Mouse (Mus musculus) CD8-positive naive resting alpha-beta T cell, adult 2 months (primary cell): ENCODE data around the gene Gle1.
"Not testable (repeated sequence)": the region's sequence is repeated elsewhere in the genome, so short reads cannot be mapped to it uniquely, and the experiment has no call there.

Experiments
- DNase-seq, 2 experiments: peaks; one replicate each; pipeline ENCODE4 v3.0.0; 2022; ENCODE audit warnings: low read depth in 2 of 2, low spot score in 2 of 2

Gle1 gene

DNA sequence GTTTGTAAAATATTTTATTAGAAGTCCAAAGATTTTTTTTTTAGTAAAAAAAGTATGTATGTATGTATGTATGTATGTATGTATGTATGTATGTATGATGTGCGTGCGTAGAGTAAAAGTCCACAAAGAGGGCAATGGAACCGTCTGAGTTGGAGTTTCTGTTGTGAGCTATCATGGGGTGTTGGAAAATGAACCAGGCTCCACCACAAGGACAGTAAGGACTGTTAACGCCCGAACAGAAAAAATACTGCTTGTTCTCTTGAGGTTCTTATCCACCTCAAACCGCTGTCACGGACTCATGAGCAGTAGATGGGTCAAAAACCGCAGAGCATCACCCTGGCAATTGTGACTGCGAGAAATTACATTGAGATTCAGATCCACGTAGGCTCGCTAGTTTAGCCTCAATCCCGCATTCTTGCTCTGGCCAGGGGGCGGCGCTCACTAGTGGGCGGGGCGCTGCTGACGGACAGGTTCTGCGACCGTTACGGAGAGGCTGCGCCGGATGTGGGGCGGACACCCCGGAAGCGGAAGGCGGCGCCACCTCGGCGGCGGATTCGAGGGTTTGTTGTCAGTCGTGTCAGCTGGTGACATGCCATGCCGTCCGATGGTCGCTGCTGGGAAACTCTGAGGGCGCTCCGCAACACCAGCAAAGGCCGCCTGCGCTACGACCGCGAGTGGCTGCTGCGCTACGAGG is at the start of gene Gle1:
Gle1 (plus strand) TSS at position 521 of the 694 bp plus-strand sequence.
- DNase-seq = peak; percentile 95 to 97

DNA sequence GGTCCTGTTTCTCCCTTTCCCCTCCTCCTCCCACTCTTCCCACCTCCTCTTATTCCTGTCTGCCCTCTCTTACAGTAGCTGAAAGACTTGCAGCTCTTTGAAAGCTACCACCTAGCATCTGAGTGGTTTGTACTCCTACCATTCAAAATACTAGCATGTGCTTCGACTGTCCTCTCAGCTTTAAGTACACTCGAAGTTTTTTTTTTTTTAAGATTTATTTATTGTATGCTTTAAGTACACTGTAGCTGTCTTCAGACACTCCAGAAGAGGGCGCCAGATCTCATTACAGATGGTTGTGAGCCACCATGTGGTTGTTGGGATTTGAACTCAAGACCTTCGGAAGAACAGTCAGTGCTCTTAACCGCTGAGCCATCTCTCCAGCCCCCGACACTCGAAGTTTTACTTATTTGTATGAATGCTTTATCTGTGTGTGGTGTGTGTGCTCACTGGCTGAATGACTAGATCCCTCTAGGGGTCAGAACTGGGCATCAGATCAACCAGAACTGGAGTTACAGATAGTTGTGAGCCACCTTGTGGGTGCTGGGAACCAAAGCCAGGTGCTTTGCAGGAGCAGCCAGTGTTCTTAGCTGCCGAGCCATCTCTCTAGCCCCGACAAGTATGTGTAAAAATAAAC is 48.5 kb upstream of the Gle1 start:
- DNase-seq = not testable (repeated sequence)

DNA sequence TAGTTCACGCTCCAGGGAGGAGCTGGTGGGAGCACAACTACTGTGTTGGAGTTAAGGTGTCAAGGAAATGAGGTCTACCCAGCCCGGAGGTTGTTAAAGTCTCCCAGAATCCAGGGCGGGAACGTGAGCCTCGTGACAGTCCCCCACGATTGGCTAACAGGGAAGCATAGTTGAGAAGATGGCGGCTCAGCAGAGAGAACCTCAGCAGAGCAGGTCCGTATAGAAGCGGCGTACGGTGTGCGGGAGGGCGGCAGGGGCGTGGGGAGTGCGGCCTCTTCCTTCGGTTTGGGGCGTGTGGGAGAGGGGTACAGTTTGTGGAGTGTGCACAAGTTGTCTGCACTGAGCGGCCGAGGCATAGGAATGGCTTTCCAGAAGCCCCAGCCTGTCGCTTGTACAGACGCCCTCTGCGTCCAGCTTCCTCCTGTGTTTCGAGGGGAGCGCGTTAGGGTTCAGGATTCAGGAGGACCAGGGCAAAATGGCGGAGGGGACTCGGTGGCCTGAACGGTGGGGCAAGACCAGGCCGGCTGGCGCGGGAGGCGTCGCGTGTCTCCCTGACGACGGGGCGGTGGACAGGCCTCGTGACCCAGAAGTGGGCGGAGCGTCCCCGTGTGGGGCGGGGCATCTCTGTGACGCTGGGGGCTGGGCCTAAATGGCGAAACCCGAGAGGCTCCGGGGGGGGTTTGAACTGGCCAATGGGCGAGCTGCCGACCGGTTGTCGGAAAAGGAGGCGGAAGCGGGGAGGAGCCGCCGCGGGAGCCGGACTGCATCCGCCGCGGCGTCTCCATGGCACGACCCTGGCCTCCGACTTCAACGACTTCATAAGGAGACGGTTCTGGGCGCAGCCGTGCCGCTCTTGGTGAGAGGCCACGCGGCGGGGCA is 45.9 kb upstream of the Gle1 start, which contains the start of gene Odf2:
Odf2 (plus strand) TSS at position 156 of the 879 bp plus-strand sequence.
- peak; percentile 100 for DNase-seq

DNA sequence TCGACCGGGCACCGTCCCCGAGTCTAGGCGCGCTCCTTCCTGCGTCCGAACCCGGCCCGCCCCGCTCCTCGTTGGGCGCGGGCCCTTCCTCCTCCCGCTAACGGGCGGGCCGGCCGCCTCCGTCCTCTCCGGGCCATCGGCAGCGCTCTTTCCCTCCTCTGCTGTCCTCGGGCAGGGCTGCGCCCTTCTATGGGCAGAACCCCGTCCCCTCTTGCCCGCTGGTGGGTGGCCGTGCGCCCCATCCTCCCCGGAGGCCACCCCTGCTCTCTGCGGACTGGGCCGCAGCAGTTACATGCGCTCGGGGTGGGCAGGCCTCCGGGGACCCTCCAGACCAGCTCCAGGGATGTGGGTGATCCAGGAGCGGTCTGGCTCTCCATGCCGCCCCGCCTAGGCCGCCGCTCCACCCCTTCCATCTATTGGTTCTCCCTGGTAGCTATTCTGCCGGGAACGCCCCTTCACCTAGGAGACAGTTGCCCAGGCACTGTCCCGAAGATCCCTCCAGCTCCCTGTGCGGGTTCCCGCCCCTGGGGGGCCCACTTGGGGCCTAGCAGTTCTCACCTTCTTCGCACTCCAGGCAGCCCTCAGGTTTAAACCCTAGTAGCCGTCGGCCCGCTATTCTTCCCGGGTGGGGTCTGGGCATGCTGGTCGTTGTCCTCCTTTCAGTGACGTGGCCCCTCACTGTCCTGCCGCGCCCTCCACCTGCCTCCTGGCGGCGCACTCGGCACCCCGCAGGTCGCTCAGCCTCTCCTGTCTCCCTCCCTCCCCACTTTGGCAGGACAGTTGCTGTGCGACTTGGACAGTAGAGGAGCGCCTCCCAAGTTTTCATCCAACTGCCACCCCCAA is 45.0 kb upstream of the Gle1 start:
- DNase-seq = peak; percentile 32 to 41

DNA sequence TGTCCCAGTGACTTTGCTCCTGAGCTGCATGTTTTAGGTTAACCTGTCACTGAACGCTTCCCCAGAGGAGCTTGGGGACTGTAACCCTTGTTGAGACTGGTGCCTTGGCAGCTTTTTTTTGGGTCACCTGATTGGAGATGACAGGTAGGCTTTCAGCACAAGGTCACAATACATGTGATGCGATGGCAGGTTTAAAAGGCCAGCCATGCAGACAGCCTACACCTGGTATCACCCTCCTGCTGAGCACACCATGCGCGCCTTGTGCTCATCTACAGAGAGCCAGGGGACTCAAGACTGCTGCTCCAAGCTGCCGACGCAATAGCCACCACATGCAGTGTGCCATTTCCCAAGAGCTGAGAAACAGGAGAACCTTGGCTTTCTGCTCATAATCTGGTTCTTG is 43.5 kb upstream of the Gle1 start:
- DNase-seq = no peak

DNA sequence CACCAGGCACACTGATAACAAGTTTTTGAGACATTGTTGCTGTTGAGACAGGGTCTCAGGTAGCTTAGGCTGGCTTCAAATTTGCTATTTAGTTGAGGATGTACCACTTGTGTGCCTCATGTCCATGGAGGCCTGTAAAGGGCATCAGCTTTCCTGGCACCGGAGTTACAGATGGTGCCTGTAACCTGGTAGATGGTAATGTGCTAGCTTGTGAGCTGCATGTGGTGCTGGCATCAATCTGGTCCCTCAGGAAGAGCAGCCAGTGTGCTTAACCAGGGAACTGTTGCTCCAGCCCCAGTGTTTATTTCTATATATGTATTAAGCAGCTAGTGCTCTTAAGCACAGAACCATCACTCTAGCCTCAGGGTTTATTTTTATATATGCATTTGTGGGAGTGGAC is 39.2 kb upstream of the Gle1 start:
- DNase-seq = no peak

DNA sequence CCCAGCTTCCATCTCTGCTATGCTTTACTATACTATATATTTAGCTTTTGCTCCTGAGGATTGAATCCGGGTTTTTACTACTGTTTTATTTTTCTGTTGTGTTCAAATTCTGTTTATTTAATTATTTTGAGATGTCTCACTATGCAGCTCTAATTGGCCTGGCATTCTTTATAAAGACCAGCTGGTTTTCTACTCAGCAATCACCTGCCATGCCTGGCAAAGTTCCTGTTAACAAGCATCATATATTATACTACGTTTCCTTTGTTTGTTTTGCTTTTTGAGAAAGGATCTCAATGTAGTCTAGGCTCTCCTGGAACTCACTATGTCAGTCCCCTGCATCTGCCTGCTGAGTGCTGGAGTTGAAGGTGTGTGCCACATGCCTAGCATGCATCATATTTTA is 37.9 kb upstream of the Gle1 start:
- no peak for DNase-seq

DNA sequence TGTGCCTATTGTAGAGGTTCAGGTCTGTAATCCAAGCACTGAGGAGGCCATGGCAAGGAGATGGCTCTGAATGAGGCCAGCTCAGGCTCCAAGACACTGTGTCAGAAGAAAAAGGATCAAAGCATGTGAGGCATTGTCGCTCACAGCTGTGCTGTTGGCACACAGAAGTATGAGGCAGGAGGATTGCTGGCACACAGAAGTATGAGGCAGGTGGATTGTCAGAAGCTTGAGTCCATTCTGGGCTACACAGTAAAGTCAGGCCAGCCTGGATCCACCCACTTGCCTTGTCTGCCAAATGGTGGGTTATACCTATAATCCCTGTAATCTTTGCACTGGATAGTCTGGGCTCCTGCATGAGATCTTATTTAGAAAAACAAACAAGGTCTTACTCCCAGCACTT is 37.1 kb upstream of the Gle1 start:
- no peak for DNase-seq

DNA sequence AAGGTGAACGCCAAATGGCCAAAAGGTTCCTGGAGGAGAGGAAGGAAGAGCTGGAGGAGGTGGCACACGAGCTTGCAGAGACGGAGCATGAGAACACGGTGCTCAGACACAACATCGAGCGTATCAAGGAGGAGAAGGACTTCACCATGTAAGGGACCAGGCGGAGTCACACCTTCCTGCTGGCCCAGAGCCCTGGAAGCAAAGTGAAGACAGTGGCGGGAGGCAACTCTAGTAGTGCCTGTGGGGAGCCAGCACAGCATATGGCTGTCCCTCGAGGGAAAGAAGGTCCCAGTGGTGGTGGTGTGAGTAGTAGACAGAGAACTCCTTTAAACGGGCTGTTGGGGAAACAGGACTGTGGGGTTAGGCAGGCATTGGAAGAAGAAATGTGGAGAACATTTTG is 33.0 kb upstream of the Gle1 start:
- DNase-seq = no peak

DNA sequence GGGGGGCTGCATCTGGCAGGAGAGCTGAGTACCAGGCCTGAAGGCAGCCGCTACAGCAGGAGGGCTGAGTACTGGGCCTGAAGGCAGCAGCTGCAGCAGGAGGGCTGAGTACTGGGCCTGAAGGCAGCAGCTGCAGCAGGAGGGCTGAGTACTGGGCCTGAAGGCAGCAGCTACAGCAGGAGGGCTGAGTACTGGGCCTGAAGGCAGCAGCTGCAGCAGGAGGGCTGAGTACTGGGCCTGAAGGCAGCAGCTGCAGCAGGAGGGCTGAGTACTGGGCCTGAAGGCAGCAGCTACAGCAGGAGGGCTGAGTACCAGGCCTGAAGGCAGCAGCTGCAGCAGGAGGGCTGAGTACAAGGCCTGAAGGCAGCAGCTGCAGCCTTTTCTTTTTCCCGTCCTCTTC is 27.1 kb upstream of the Gle1 start:
- DNase-seq = not testable (repeated sequence)

DNA sequence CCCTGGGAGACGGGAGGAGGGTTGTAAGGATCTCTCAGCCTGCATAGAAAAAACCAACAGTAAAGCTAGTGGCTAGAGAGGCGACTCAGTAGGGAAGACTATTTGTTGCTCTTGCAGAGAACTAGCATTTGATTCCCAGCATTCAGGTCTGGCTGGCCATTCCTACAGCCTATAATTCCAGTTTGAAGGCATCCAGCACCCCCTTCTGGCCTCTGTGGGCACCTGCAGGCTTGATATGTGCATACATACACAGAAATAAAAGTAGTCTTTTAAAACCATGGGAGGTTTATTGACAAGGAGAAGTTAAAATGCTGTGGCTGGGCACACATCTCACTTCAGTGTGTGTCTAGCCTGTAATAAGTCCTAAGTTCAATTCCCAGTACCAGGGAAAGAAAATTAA is 25.2 kb upstream of the Gle1 start:
- DNase-seq = no peak

DNA sequence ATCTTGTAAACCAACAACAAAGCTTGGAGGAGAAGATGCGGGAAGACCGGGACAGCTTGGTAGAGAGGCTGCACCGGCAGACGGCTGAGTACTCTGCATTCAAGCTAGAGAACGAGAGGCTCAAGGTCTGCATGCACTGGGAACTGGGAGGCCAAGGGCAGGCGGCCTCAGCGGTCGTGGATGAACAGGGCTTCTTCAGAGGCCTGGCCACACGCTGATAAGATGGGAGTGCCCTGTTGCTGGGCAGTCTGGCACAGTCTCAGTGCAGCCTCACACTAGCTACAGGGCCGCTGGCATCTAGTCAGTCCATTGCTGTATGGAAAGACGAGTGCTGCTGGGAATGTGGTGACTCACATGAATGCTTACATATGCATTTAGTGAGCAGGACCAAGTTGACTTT is 17.6 kb upstream of the Gle1 start:
- DNase-seq = no peak

DNA sequence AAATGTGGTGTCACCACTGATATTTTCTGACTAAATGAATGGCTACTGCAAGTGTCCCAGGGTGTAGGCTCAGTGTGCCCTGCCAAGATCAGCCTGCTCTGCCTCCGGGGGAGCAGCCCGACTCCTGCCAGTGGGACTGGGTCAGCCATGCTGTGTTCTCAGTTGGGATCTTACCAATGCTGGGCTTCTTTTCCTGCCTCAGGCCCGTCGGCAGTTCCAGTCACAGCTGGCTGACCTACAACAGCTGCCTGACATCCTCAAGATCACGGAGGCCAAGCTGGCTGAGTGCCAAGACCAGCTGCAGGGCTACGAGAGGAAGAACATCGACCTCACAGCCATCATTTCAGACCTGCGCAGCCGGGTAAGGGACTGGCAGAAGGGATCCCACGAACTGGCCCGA is 13.2 kb upstream of the Gle1 start:
- DNase-seq = no peak

DNA sequence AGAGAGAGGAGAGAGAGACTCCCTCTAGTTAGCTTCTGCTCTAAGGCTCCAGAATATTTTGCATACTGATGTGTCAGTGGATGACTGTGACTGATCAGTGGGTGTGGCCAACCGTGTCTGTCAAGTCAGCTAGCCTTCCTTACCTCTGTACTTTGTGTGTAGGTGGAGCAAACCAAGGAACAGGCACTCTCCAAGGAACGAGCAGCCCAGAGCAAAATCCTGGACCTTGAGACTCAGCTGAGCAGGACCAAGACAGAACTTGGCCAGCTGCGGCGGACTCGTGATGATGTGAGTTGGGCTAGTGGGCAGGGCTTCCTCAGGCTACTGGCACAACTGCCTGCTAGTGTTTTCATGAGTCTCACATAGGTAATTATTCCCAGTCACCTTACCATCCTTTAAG is 8.7 kb upstream of the Gle1 start:
- no peak for DNase-seq

DNA sequence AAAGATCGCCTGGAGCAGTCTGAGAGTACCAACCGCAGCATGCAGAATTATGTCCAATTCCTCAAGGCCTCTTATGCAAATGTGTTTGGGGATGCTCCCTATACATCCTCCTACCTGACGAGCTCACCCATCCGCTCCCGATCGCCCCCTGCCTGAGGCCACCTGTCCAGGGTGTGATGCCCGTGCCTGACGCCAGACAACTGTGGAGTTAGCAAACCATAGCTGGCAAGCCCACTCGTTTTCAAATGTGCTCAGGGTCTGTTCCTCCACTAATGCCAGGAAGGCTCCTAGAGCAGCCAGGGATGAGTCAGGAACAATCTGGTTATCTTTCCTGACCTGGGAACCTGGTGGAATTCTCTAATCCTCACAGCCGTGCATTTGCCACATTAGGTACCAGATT is 4.7 kb upstream of the Gle1 start:
- DNase-seq = no peak

DNA sequence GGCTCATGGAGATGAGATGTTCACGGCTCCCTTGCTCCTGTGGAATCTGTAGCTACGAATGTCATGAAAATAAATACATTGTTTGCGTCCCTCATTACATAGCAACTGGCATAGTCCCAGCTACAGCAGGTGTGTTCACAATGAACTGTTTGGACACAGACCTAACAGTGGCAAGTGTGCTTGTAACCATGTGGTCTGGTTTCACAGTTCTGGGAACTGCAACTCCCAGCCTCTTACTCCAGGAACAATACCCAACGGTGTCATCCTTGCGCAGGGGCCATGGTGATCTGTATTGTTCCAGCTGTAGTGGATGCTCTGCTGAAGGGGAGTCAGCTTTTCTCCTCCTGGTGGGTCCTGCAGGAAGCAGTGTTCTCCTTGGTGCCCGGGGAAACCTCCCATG is 4.0 kb upstream of the Gle1 start:
- no peak for DNase-seq

DNA sequence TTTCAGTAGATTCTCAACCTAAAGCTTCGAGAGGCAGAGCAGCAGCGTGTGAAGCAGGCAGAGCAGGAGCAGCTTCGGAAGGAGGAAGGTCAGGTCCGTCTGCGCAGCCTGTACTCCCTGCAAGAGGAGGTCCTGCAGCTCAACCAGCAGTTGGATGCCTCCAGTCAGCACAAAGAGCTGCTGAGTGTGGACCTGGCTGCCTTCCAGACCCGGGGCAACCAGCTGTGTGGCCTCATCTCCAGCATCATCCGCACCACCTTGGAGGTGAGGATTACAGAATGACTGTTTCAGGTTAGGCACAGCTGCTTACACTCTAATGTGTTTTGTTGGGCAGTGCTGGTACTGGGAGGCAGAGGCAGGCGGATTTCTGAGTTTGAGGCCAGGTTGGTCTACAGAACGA is 4.8 kb downstream of the Gle1 start:
- DNase-seq = no peak

DNA sequence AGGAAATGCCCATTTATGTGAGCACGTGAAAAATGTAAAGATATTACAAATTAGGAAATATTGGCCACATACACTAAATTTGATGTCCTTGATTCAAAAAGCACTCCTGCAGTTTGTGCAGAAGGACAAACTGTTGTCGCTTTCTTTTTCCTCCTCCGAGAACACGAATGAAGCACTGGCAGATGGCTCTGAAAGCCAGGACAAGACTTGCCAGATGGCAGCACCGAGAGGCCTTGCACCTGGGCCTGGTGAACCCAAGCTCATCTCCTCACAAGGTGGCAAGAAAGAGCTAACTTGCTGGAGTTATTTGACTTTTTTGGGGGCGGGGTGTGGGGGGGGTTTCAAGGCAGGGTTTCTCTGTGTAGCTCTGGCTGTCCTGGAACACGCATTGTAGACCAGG is 5.6 kb downstream of the Gle1 start:
- DNase-seq = no peak

DNA sequence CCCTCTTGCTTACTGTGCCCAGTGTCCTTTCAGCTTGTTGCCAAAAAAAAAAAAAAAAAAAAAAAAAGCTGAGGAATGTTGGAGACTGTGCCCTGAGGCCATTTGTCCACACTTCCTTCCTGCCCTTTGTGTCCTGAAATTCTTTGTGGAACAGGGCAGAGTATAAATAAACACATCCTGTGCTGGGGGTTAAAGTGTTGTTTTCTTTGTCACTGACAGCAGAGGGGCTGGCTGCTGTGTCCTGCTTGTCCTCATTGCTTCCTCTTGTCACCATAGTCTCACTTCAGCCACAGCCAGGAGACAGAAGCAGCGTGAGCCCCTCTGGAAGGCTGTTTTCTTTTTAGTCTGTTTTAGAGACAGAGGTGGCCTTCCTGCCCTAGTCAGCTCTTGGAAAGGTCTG is 9.5 kb downstream of the Gle1 start:
- DNase-seq = no peak

DNA sequence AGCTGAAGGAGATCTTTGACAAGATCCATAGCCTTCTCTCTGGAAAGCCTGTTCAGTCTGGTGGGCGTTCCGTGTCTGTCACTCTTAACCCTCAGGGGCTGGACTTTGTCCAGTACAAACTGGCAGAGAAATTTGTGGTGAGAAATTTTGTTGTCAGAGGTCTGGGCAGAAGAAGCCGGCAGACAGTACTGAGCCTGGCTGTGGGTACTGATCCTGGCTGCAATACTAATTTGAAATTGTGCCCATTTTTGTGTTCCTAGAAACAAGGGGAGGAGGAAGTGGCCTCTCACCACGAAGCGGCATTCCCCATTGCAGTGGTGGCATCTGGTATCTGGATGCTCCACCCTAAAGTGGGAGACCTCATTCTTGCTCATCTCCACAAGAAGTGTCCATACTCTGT is 13.7 kb downstream of the Gle1 start:
- no peak for DNase-seq

DNA sequence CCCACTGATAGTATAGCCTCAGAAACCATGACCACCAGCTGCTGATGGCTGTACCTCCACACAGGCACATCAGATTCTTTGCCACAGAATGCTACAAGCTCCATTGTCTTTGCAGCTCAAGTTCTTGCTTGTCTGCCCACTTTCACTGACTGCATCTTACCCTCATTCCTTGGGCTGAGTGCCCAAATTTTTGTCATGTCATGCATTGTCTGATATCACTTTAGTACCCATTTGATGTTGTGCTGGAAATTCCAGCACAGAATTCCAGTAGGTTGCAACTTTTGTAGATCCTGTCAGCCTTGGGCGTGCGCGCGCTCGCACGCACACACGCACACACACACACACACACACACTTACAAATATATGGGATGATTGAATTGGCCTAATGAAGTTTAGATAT is 26.0 kb downstream of the Gle1 start:
- DNase-seq = no peak
